Mouse (Mus musculus) lung, postnatal 14 days (tissue): ENCODE data around the gene Aqp7.
A peak's percentile ranks its signal among the peaks of the same experiment; 100 is the strongest.

ENCODE experiments used
- DNase-seq: peaks from one replicate; pipeline ENCODE4 v3.0.0; 2021

Aqp7 gene

GRCm38 (mm10) chr4:41056742-41057332 lies 8.9 kb upstream of the Aqp7 start:
- no peak for DNase-seq

GRCm38 (mm10) chr4:41056253-41056652 lies 8.3 kb upstream of the Aqp7 start:
- DNase-seq: no peak

GRCm38 (mm10) chr4:41055111-41055510 lies 7.2 kb upstream of the Aqp7 start:
- peak; percentile 22 for DNase-seq

GRCm38 (mm10) chr4:41051781-41052180 lies 3.8 kb upstream of the Aqp7 start:
- DNase-seq: no peak

GRCm38 (mm10) chr4:41050726-41051675 lies 3.1 kb upstream of the Aqp7 start:
- DNase-seq: peak; percentile 92

- DNase-seq: no peak
Measured at GRCm38 (mm10) chr4:41048926-41049325, 987 bp upstream of the Aqp7 start.

GRCm38 (mm10) chr4:41046254-41046795 lies 1.6 kb downstream of the Aqp7 start:
- no peak for DNase-seq

GRCm38 (mm10) chr4:41045288-41045687 lies 2.7 kb downstream of the Aqp7 start:
- no peak for DNase-seq

GRCm38 (mm10) chr4:41043961-41044360 lies 4.0 kb downstream of the Aqp7 start:
- DNase-seq: peak; percentile 6

GRCm38 (mm10) chr4:41042880-41043279 lies 5.1 kb downstream of the Aqp7 start:
- no peak for DNase-seq

GRCm38 (mm10) chr4:41040983-41041382 lies 7.0 kb downstream of the Aqp7 start:
- DNase-seq: no peak

- no peak for DNase-seq
Measured at GRCm38 (mm10) chr4:41037942-41038341, 10.0 kb downstream of the Aqp7 start.

- no peak for DNase-seq
Measured at GRCm38 (mm10) chr4:41031242-41031641, 16.7 kb downstream of the Aqp7 start.

- no peak for DNase-seq
Measured at GRCm38 (mm10) chr4:41029372-41029771, 18.6 kb downstream of the Aqp7 start.

- DNase-seq: no peak
Measured at GRCm38 (mm10) chr4:41028272-41028671, 19.7 kb downstream of the Aqp7 start.

- DNase-seq: no peak
Measured at GRCm38 (mm10) chr4:41027872-41028271, 20.1 kb downstream of the Aqp7 start.

- DNase-seq: no peak
Measured at GRCm38 (mm10) chr4:41026086-41026787, 21.7 kb downstream of the Aqp7 start.

GRCm38 (mm10) chr4:41021094-41021493 lies 26.8 kb downstream of the Aqp7 start:
- DNase-seq: no peak

GRCm38 (mm10) chr4:41015798-41016197 lies 32.1 kb downstream of the Aqp7 start:
- DNase-seq: no peak

- DNase-seq: no peak
Measured at GRCm38 (mm10) chr4:41013351-41013750, 34.6 kb downstream of the Aqp7 start.

GRCm38 (mm10) chr4:41000842-41001639 lies 46.9 kb downstream of the Aqp7 start:
- no peak for DNase-seq

GRCm38 (mm10) chr4:41000271-41000670 lies 47.7 kb downstream of the Aqp7 start:
- DNase-seq: no peak
